Mouse (Mus musculus) cortical plate, adult 2 months (tissue): ENCODE measurements around the gene Rassf4. TPM values are rescaled to one million over a fixed set of nuclear protein-coding genes. Genes with fewer than 3 reads are reported as not detected.

ENCODE experiments used
- H3K27ac ChIP-seq: fragments of 200-500 bp; 2 replicates; pipeline ENCODE4 v1.5.1; 2012; ENCODE audit warnings: low read length, control low read depth, inconsistent platforms; ENCODE audit not compliant: insufficient read depth
- H3K4me1 ChIP-seq: fragments of 200-500 bp; 2 replicates; pipeline ENCODE4 v1.6.1; 2011; ENCODE audit warnings: low read length; ENCODE audit not compliant: control insufficient read depth, insufficient read depth
- H3K4me3 ChIP-seq: fragments of 200-500 bp; 2 replicates; pipeline ENCODE4 v1.5.1; 2011; ENCODE audit warnings: mild to moderate bottlenecking, low read length, control low read depth; ENCODE audit not compliant: insufficient read depth
- CTCF ChIP-seq: fragments of 200-500 bp; IDR thresholded peaks from 2 replicates; pipeline ENCODE4 v1.5.1; 2011; ENCODE audit warnings: mild to moderate bottlenecking, control low read depth, low read length; ENCODE audit not compliant: insufficient read depth; ENCODE audit errors: extremely low read depth
- POLR2A ChIP-seq: fragments of 200-500 bp; IDR thresholded peaks from 2 replicates; pipeline ENCODE4 v1.6.1; 2011; ENCODE audit warnings: mild to moderate bottlenecking, low read length, control low read depth; ENCODE audit not compliant: insufficient read depth; ENCODE audit errors: extremely low read depth
- polyA plus RNA-seq: library from polyadenylated mRNA; depleted of rRNA; stranded (reverse); fragments of >200 nt; gene quantifications from 2 replicates; pipeline ENCODE4 v1.2.3, GENCODE M21; 2012

The Rassf4 gene
- polyA plus RNA-seq, 1 experiment = 3.9 TPM

DNA sequence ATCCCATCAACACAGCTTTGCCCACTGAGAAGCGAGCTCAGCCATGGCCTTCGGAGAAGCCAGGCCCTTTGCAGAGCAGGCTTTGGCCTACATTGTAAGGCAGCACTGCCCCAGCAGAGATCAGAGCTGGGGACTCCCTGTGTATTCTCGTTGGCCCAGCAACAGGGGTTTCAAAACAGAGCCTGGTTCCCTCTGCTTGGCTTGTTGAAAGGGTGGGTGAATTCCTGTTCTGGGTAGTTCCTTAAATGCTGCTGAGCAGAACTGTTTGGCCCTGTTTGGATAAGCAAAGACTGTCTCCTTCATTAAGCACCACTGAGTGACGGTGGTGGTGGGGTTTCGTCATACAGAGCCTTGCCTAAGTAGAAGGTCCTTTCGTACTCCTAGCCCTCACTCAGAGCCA, 9.7 kb downstream of the Rassf4 start:
- H3K27ac ChIP-seq = no peak overlapping the region
- no peaks in the 10 kb centered on the region for H3K4me1 ChIP-seq
- TF ChIP-seq CTCF (no peak), POLR2A (no peak)
- no peak overlapping the region for H3K4me3 ChIP-seq

GRCm38 (mm10) chr6:116663364-116663763, 10.4 kb downstream of the Rassf4 start:
- Histone ChIP-seq H3K27ac (no peak overlapping the region), H3K4me1 (no peaks in the 10 kb centered on the region), H3K4me3 (no peak overlapping the region)
- TF ChIP-seq POLR2A (no peak), CTCF (no peak)

DNA sequence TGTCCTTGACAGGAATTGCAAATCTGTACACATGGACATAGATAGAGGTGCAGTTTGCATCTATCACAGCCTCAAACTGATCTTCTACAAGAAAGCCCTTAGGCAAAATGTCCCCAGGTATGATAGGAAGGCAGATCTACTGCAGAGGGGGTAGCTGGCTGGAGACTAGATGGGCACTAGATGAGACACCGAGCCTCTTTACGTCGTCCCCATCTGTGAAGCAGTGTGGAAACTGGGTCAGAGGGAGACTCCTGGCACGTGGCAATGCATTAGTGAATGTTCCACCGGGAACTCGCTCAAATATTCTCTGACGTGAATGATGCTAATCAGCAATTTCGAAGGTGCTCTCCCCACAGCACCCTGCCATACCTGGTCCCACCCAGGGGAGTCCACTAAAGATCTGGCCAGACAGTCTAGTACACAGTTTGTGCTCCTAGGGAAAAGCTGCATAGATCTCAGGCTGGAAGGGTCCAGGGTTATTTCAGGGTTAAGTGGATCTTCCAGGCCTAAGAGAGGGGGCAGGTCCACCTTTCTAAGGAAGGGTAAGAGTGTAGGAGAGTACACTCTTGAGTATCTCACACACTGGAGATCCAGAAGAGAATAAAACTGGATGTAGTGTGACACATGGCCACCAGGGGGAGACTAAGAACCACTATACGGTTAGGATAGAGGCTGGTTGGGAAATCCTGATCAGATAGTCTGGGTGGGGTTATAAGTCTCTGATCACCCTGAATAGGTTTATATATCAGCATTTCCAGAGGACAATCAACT, 19.9 kb downstream of the Rassf4 start:
- H3K4me1 ChIP-seq = no peaks in the 10 kb centered on the region
- peak; percentile 66 for TF ChIP-seq CTCF
- no peak for TF ChIP-seq POLR2A
- no peak overlapping the region for H3K27ac ChIP-seq
- no peak overlapping the region for H3K4me3 ChIP-seq

DNA sequence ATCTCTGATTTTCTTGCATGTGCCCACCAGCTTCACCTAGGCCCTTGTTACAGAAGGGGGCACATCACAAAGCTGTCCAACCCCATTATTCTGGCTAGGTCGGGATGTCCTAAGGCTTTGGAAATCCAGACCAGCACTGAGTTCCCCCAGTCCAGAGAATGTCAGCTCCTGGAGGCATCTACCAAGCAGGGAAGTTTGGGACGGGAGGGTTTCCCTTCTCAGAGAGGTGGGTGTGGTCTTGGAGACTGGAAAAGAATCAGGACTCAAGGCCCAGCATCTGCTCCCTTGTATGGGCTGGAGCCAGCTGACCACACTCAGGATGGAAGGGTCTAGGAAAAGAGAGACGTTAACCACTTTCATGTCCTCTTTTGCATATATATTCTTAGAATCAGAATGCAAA, 20.6 kb downstream of the Rassf4 start:
- no peak overlapping the region for H3K27ac ChIP-seq
- TF ChIP-seq CTCF = no peak
- TF ChIP-seq POLR2A = no peak
- no peak overlapping the region for H3K4me3 ChIP-seq
- H3K4me1 ChIP-seq = no peaks in the 10 kb centered on the region

- peak; percentile 12; the same call in 1 of the 2 replicates for TF ChIP-seq CTCF
- no peak for TF ChIP-seq POLR2A
- Histone ChIP-seq H3K4me1 (no peaks in the 10 kb centered on the region), H3K4me3 (no peak overlapping the region), H3K27ac (no peak overlapping the region)
Observed at GRCm38 (mm10) chr6:116651437-116652118, 22.2 kb downstream of the Rassf4 start.

GRCm38 (mm10) chr6:116650406-116650805, 23.3 kb downstream of the Rassf4 start, which contains the start of gene Depp1:
Gene Depp1 (plus strand): TSS chr6:116650609.
- H3K4me3 ChIP-seq = no peak within 1 kb of the TSS
- H3K4me1 ChIP-seq = no peaks in the 10 kb centered on the region
- TF ChIP-seq CTCF = no peak
- TF ChIP-seq POLR2A = no peak
- no peak within 1 kb of the TSS for H3K27ac ChIP-seq

DNA sequence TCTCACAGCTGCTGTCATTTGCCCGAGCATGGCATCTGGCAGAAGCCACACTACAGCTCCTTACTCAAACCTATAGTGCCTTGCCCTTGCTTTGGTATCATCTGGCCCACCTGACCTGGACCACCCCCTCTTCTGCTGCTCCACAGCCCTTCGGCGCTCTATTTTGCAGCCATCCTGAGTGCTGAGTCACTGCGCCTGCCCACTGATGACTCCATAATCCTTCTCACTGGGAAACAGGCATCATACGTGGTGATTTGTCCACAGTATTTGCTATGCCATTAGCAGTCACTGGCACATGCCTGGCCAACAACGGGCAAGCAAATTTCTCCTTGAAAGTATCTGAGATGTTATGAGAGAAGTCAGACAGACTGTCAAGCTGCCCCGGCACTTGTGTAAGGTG, 23.9 kb downstream of the Rassf4 start:
- no peak overlapping the region for H3K4me3 ChIP-seq
- H3K27ac ChIP-seq = no peak overlapping the region
- no peak for TF ChIP-seq CTCF
- TF ChIP-seq POLR2A = no peak

GRCm38 (mm10) chr6:116647763-116648162, 26.0 kb downstream of the Rassf4 start:
- TF ChIP-seq POLR2A = no peak
- TF ChIP-seq CTCF = no peak
- no peaks in the 10 kb centered on the region for H3K4me1 ChIP-seq
- H3K27ac ChIP-seq = no peak overlapping the region
- H3K4me3 ChIP-seq = no peak overlapping the region

More for the DNA sequence above, 23.9 kb downstream of the Rassf4 start:
- no peaks in the 10 kb centered on the region for H3K4me1 ChIP-seq

DNA sequence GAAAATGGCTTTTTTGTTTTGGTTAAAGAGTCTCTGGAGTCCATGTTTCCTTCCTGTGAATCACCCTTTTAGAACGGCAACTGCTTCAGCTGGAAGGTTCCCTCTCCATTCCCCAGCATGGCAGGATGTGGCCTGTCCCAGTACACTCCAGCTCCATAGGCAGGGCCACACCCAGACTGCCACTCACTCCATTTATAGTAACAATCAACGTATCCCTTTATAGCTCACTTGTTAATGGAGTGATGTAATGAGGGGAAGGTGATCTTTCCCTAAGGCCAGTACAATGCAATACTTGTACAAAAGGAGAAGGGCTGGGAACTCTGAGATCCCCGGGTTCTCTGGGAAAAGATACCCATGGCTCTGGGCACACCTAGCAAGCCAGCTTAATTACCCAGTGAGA, 29.4 kb downstream of the Rassf4 start:
- TF ChIP-seq POLR2A (no peak), CTCF (no peak)
- no peak overlapping the region for H3K4me3 ChIP-seq
- no peak overlapping the region for H3K27ac ChIP-seq
- no peaks in the 10 kb centered on the region for H3K4me1 ChIP-seq

GRCm38 (mm10) chr6:116643881-116644280, 29.9 kb downstream of the Rassf4 start:
- H3K27ac ChIP-seq = no peak overlapping the region
- no peak for TF ChIP-seq CTCF
- no peak for TF ChIP-seq POLR2A

More at GRCm38 (mm10) chr6:116643881-116644280, 29.9 kb downstream of the Rassf4 start:
- no peak overlapping the region for H3K4me3 ChIP-seq
- no peaks in the 10 kb centered on the region for H3K4me1 ChIP-seq
